Mouse (Mus musculus) spleen, adult 12 weeks (tissue): ENCODE data around the gene Anxa7.

Source experiments
- DNase-seq: peaks from one replicate; pipeline ENCODE4 v3.0.0; 2022; ENCODE audit warnings: low spot score

The Anxa7 gene

GRCm38 (mm10) chr14:20479291-20480194, at the start of gene Anxa7:
TSS of gene Anxa7 (minus strand) at chr14:20480133.
- peak; percentile 63 for DNase-seq

DNA sequence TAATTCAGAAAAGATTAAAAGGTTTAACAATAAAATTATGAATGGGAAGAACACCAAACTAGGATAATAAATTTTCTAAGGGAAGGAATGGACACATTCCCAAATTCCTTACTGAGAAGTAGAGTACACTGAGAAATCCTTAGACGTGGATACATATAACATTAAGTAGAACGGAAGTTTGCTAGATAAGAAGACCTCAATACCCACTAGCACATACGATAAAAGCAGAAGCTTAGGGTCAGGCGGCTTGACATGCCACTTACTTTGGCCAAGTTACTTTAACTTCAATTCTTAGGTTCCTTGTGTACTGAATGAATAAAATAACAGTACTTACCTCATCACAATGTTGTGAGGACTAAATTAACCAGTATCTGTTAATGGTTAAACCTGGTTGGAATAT, 49.7 kb upstream of the Anxa7 start:
- DNase-seq, result no peak

- DNase-seq, result no peak
Observed at GRCm38 (mm10) chr14:20520179-20520578, 40.2 kb upstream of the Anxa7 start.

- no peak for DNase-seq
Observed at GRCm38 (mm10) chr14:20508424-20508823, 28.5 kb upstream of the Anxa7 start.

DNA sequence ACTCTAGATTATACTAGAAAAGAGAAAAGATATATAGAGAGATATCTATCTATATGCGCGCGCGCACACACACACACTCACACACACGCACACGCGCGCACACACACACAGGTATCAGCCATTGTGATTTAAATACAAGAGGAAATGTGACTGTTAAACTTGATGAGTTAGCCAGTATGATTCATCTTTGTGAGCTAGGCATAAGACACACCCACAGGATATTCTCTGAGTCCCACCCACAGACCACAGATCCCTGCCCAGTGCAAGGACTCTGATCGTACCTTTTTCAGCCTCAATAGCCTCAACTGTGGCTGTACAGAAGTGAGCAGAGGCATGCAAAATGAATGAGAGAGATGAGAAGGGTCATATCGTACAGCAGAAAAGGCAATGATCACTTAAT, 23.0 kb upstream of the Anxa7 start:
- DNase-seq, result no peak

DNA sequence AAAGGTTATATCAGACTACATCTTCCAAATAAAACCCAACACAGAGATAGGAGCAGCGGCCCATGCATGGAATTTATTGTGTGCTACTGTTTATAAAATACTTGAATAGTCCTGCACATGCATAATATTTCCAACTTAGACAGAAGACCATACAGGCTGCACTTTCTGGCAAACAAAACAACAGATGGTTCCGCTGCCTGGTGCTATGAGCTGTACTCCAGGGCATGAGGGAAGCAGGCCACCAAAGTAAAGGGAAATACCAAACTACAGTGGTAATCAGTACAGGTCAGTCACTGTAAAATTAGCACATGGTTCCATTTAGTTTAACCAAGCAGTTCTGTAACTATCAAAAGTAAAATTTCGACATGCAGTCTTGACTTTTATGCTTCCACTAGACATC, 20.0 kb upstream of the Anxa7 start:
- DNase-seq, result no peak

DNA sequence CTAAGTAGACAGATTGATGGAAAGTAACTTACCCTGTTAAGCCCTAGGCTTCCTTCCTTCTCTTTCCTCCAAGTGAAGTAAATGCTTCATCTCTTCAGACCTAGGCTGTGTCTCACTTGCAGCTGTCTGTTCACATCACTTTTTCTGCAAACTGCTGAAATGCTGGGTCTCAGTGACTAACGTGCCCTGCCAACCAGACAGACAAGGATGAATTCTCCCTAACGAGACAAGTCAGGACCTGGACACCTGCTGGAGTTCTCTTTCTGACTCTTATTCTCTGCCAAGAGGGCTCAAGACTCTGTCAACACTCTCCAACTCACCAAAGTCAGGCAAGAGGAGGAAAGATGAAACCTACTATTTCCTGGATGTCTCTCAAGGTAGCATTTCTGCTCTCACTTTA, 16.7 kb upstream of the Anxa7 start, which contains the start of gene Mss51:
TSS of gene Mss51 (minus strand) at position 299 of the 400 bp plus-strand sequence.
- DNase-seq, result no peak

- no peak for DNase-seq
Observed at GRCm38 (mm10) chr14:20486031-20486430, 6.1 kb upstream of the Anxa7 start.

DNA sequence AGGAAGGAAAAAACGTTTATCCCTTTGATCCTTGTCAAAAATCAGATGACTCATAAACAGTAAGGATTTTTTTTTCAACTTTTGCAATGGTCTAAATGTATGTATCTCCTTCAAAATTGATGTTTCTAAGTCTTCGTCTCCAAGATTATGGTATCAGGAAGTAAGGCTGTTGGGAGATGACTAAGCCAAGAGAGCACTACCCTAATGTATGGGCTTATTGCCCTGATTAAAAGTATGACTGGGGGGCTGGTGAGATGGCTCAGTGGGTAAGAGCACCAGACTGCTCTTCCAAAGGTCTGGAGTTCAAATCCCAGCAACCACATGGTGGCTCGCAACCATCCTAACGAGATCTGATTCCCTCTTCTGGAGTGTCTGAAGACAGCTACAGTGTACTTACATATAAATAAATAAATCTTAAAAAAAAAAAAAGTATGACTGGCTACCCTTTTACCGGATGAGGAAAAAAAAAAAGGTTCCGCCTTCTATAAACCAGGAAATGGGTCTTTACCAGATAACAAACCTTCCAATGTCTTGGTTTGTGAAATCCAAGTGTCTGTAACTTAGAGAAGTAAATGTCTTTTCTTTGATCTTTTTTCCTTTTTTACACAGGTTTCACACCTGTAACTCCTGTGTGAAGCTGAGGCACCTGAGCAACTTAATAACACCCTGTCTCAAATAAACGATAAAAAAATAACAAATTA, 2.3 kb upstream of the Anxa7 start:
- DNase-seq, result no peak

DNA sequence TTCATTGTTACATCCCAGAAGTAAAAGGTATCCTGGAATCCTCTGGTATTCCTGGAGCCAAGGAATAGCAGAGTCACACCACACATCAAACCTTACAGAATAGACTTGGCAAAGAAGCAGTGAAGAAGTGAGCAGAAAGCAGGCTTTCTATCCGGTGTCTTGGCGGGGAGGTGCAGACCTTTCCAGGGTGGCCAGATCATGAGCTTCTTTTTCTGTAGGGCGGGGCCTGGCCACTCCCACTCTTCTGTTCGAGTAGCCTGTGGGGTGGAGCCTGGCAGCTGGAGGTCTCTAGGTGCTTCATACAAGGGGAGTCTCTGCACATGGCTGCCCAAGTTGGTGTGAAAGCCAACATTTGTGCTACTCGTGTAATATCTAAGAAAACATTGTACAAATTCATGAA, 1.3 kb upstream of the Anxa7 start:
- peak; percentile 35 for DNase-seq

GRCm38 (mm10) chr14:20480195-20480579, 254 bp upstream of the Anxa7 start:
- DNase-seq, result no peak

- peak; percentile 25 for DNase-seq
Observed at GRCm38 (mm10) chr14:20478801-20479200, 1.1 kb downstream of the Anxa7 start.

DNA sequence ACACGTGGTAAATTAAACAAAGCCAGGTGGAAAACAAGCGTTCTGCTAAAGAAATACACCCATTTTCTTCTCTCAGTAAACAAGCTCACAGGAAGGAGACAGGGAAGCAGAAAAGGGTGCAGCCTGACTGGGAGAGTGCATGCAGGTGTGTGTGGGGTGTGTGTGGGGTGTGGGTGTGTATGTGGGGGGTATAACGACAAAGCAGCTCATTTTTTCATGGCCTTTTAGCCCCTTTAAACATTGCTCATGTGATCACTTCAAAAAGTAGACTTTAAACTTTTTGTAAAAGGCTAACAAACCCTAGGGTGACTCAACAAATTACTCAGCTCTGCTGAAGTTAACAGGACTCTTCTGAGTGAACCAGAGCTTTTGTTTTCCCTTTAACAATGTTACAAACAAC, 1.5 kb downstream of the Anxa7 start:
- DNase-seq, result peak; percentile 6

- no peak for DNase-seq
Observed at GRCm38 (mm10) chr14:20477261-20478025, 2.5 kb downstream of the Anxa7 start.

DNA sequence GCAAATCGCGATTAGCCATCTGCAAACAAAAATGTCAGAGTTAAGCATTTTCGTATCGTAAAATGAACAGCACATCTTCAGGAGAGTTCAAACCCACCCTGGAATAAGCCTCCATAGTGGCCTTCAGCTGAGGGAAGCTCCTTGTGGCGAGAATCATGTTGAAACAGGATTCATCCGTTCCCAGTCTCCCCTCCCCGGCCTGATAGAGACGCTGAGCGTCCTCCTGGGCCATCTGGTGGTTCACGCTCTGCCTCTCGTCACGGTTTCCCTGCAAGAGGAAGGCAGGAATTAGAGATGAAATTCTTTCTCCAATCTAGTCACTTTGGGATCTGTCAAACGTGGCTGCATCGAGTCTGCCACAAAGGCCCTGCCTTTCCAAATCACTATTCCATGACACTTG, 19.7 kb downstream of the Anxa7 start:
- DNase-seq, result no peak

DNA sequence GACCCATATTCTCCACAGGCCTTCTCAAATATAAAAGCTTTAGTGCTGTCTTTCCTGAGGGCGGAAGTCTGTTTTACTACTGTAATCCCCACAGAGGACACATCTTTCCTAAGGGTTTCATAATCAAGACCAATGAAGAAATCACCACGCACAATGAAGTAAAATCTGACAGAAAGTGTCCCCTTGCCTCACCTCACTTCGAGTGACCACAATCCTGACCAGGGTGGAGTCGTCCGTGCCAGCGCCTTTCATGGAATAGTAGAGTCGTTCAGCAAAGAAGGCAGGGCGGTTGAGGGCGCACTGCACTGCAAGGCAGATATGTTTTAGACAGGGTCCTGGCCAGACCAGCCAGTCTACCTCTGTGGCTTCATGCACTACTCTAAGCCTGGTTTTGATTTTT, 21.6 kb downstream of the Anxa7 start:
- DNase-seq, result no peak

DNA sequence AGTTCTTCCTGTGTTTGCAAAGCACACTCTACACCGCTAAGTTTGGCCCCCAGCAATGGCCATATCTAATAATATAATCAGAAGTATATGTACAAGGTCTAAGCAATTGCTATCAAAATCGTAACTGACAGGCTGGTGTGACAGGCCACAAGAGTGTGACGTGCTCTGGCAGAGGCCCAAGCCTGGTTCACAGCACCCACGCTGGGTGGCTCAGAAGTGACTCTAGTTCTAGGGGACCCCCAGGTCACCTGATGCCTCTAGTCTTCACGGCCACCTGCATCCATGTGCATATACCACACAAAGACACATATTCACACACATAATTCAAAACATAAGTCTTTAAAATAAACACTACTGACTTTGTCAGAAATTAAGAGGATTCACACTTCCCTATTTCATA, 27.0 kb downstream of the Anxa7 start:
- no peak for DNase-seq

DNA sequence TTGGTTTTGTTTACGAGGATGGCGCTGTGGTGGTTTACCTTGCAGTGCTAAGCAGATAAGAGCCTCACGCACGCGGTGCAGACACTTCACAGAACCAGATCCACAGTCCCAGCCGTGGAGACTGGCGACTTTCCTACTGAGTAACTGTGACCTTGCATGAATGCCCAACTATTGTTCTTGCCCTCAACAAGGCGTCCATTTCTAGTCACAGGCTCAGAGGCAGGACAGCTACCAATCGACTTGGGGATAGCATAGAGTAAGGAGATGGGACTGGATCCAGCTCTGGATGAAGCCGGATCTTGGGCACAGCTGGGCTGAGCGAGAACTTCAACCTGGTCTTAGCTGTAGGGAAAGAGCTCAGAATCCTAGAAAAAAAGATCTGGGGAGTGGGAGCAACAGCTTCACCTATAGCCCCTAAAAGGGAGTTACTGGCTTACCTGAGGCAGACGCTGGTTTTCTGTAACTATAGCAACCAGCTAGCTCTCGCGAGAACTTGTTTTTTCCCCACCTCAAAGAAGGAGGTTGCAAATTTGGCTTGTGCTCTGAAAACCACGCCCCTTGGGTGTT, 28.1 kb downstream of the Anxa7 start, which contains the start of gene Cfap70:
TSS of gene Cfap70 (minus strand) at position 462 of the 567 bp plus-strand sequence.
- DNase-seq, result peak; percentile 50

DNA sequence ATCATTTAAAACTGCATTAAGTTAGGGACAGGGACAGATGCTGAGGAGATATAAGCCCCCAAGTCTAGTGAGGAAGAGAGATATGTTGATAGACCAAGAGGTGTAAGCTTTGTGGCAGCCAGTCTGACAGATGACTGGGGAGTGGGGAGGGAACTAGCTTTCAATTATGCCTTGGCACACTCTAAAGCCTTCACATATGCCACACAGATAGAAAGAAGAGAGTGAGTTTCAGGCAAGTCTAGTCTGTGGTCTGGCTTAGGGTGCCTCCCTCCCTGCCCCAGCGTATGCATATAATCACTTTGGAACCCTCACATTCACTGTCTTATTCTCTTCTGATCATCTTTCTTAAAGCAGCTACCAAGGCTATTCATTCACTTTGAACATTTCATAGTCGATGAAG, 28.6 kb downstream of the Anxa7 start:
- DNase-seq, result no peak

GRCm38 (mm10) chr14:20447209-20447608, 32.7 kb downstream of the Anxa7 start:
- no peak for DNase-seq

DNA sequence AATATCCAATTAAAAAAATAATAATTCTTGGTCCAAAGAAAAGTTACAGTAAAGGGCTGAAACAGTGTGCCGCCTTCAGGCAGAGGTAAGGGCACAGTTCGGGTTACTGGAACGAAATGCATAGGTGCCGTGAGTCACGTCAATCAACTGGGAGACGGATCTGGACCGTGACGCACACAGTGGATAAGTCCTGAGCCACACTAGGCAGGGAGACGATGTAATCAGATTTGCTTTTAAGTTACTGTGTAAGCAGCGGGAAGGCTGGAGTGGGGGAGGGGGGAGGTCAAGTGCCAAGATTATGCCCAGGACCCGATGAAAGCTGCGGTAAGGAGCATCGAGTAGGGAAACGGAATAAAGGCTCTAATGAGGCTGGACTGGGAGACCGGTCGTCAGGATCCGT, 37.7 kb downstream of the Anxa7 start:
- no peak for DNase-seq

- DNase-seq, result no peak
Observed at GRCm38 (mm10) chr14:20436976-20437375, 43.0 kb downstream of the Anxa7 start.
